10 mouse cellular contexts compared by ENCODE assay signal in genomic region chr2:165861683-165862594, GRCm38 (mm10). TPM values are rescaled to one million over a fixed set of nuclear protein-coding genes. Genes with fewer than 3 reads are reported as not detected.
DNase-seq lines count a peak whose midpoint lies in the region; ATAC-seq lines count a peak whose summit lies in the region.
"Had no signal": no experiment of that assay in that cellular context is flagged by ENCODE, and none has a peak within 500 bp of the region (broad histone marks: within the 10 kb centered on the region; RNA-seq: fewer than 3 reads in every experiment).

No protein-coding gene starts in this region.

- 66% methylated on average over 26 of the region's 26 CpGs for WGBS in embryonic facial prominence, embryonic 15.5 days
- WGBS in midbrain, embryonic 10.5 days, result 90% methylated on average over 26 of the region's 26 CpGs

- no peak overlapping the region for H3K4me2 ChIP-seq in embryonic facial prominence, embryonic 15.5 days (replicated peaks)
- H3K4me2 ChIP-seq: liver, embryonic 12.5 days had no signal

- H3K9me3 ChIP-seq in embryonic facial prominence, embryonic 15.5 days (replicated peaks), result no peaks in the 10 kb centered on the region
- no peaks in the 10 kb centered on the region for H3K9me3 ChIP-seq in midbrain, embryonic 10.5 days (replicated peaks)
- H3K9me3 ChIP-seq: liver, embryonic 12.5 days had no signal

- no peak overlapping the region for H3K9ac ChIP-seq in embryonic facial prominence, embryonic 15.5 days
- H3K9ac ChIP-seq: liver, embryonic 12.5 days had no signal

- H3K4me3 ChIP-seq in embryonic facial prominence, embryonic 15.5 days (replicated peaks), result no peak overlapping the region
- no peak overlapping the region for H3K4me3 ChIP-seq in midbrain, embryonic 10.5 days
- H3K4me3 ChIP-seq: liver, embryonic 12.5 days had no signal

- DNase-seq in retina, postnatal 1 day, result peak; percentile 59
- DNase-seq in retina, embryonic 14.5 days (ENCODE audit: low spot score), result no peak
- DNase-seq in midbrain, embryonic 10.5 days (ENCODE audit: low spot score), result no peak
- DNase-seq in spleen, adult 18-20 months, result no peak
- no peak for DNase-seq in urinary bladder, postnatal 36 days (ENCODE audit: low spot score in 2 of 2)
- DNase-seq: cerebellum, adult 11-12 months; thymus, adult 2 months had no signal

- no peaks in the 10 kb centered on the region for H3K36me3 ChIP-seq in embryonic facial prominence, embryonic 15.5 days
- H3K36me3 ChIP-seq in midbrain, embryonic 10.5 days, result peaks cover 56% of the 10 kb centered on the region

- H3K27me3 ChIP-seq in embryonic facial prominence, embryonic 15.5 days, result no peaks in the 10 kb centered on the region
- H3K27me3 ChIP-seq in midbrain, embryonic 10.5 days (ENCODE audit: low read depth, poor library complexity, severe bottlenecking), result no peaks in the 10 kb centered on the region
- H3K27me3 ChIP-seq: liver, embryonic 12.5 days had no signal

- peaks cover 79% of the 10 kb centered on the region for H3K4me1 ChIP-seq in embryonic facial prominence, embryonic 15.5 days
- H3K4me1 ChIP-seq in midbrain, embryonic 10.5 days, result peaks cover 84% of the 10 kb centered on the region

- peak overlapping the region; percentile 1; the same call in 1 of the 2 replicates for H3K27ac ChIP-seq in embryonic facial prominence, embryonic 15.5 days (replicated peaks)
- H3K27ac ChIP-seq in midbrain, embryonic 10.5 days (replicated peaks), result peak overlapping the region; percentile 39; the same call in 1 of the 2 replicates

- no peak for ATAC-seq in embryonic facial prominence, embryonic 15.5 days (ENCODE audit: insufficient number of reproducible peaks, low FRiP score, low TSS enrichment, low read depth)
- ATAC-seq in granulocyte monocyte progenitor cell, adult 5-6 weeks (replicated peaks; ENCODE audit: poor library complexity, severe bottlenecking), result no peak
- ATAC-seq: liver, embryonic 12.5 days had no signal

RNA-seq across cellular contexts. Expression of gene Zmynd8, which starts 36.9 kb away (rescaled TPM):
- 50.4 and 50.9 TPM in 2 replicates for polyA plus RNA-seq in embryonic facial prominence, embryonic 15.5 days (2015; fragmentation: Nextera tagmentation; extraction: Ambion mirVana)
- 61.4 and 63.3 TPM in 2 replicates for polyA plus RNA-seq in midbrain, embryonic 10.5 days (2016; fragmentation: Nextera tagmentation; extraction: Ambion mirVana)
- 53.0 and 58.3 TPM in 2 replicates for total RNA-seq in granulocyte monocyte progenitor cell, adult 5-6 weeks (2014; fragmentation: Nextera tagmentation)
- 32.2 and 33.7 TPM in 2 replicates for total RNA-seq in granulocyte monocyte progenitor cell, adult 5-6 weeks (2017)
